Mouse (Mus musculus) heart, embryonic 15.5 days (tissue): ENCODE data around the gene Gm17651. TPM values are rescaled to one million over a fixed set of nuclear protein-coding genes. Genes with fewer than 3 reads are reported as not detected.

Source experiments
- ATAC-seq: fragments of 200-750 bp; cut with Nextera tagmentation; replicated peaks from 2 replicates; pipeline ENCODE4 v1.8.0; 2017; ENCODE audit warnings: low read depth, moderate TSS enrichment; ENCODE audit not compliant: insufficient number of reproducible peaks, insufficient read depth, low FRiP score
- H3K27ac ChIP-seq: fragments of 300-500 bp; sonication (generic); 2 replicates; pipeline ENCODE4 v1.5.1; 2015; ENCODE audit warnings: mild to moderate bottlenecking, inconsistent platforms
- H3K27me3 ChIP-seq: fragments of 300-500 bp; sonication (generic); 2 replicates; pipeline ENCODE4 v1.6.1; 2015; ENCODE audit warnings: inconsistent platforms
- H3K36me3 ChIP-seq: fragments of 300-500 bp; sonication (generic); 2 replicates; pipeline ENCODE4 v1.6.1; 2015; ENCODE audit warnings: mild to moderate bottlenecking, inconsistent platforms
- H3K4me1 ChIP-seq: fragments of 300-500 bp; sonication (generic); replicated peaks from 2 replicates; pipeline ENCODE4 v1.6.1; 2015; ENCODE audit warnings: inconsistent platforms
- H3K4me2 ChIP-seq: fragments of 300-500 bp; sonication (generic); 2 replicates; pipeline ENCODE4 v1.6.1; 2015; ENCODE audit warnings: inconsistent platforms, mild to moderate bottlenecking, moderate library complexity
- H3K4me3 ChIP-seq: fragments of 300-500 bp; sonication (generic); 2 replicates; pipeline ENCODE4 v1.5.1; 2015; ENCODE audit warnings: mild to moderate bottlenecking, inconsistent platforms
- H3K9ac ChIP-seq: fragments of 300-500 bp; sonication (generic); 2 replicates; pipeline ENCODE4 v1.6.1; 2015; ENCODE audit warnings: mild to moderate bottlenecking, inconsistent platforms
- H3K9me3 ChIP-seq: fragments of 300-500 bp; sonication (generic); replicated peaks from 2 replicates; pipeline ENCODE4 v1.6.1; 2016; ENCODE audit warnings: inconsistent platforms
- WGBS: fragments of 180-500 bp; shearing (Covaris S2); methylation state at CpG from one replicate; pipeline ENCODE4 v1.1.7; 2015; ENCODE audit warnings: mixed read lengths; 5-methylcytosine and 5-hydroxymethylcytosine counted together
- polyA plus RNA-seq: library from polyadenylated mRNA; unstranded; fragments of >200 nt; fragmentation: Nextera tagmentation; extraction: Ambion mirVana; gene quantifications from 2 replicates; pipeline ENCODE4 v1.2.1, GENCODE M21; 2015

Gm17651 gene
- not detected in 2 replicates for polyA plus RNA-seq

DNA sequence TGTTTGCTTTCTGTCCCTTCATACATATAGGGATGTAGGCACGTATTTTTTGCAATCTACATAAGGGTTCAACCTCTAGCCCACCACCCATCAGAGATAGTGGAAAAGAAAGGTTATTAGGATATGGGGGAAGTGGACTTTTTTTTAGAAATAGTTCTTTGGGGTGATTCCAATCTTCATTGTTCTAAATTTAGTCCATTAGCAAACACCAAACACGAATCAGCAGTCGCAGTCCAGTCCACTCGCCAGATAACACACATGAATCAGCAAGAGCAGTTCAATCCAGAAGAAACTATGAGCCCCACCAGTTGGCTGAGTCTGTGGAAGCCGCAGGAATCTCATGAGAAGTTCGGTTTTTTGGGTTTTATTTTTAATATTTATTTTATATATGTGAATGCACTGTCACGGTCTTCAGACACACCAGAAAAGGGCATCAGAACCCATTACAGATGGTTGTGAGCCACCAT, at the start of gene Gm17651:
Gene Gm17651 (minus strand): TSS at position 51 of the 467 bp plus-strand sequence.
- Histone ChIP-seq H3K4me1 (no peaks in the 10 kb centered on the region), H3K4me3 (no peak within 1 kb of the TSS), H3K36me3 (peaks cover 27% of the 10 kb centered on the region), H3K27ac (no peak within 1 kb of the TSS), H3K27me3 (no peaks in the 10 kb centered on the region), H3K4me2 (no peak within 1 kb of the TSS), H3K9me3 (no peaks in the 10 kb centered on the region), H3K9ac (no peak within 1 kb of the TSS)
- ATAC-seq, result no peak
- 67% methylated on average over 7 of the region's 7 CpGs for WGBS

DNA sequence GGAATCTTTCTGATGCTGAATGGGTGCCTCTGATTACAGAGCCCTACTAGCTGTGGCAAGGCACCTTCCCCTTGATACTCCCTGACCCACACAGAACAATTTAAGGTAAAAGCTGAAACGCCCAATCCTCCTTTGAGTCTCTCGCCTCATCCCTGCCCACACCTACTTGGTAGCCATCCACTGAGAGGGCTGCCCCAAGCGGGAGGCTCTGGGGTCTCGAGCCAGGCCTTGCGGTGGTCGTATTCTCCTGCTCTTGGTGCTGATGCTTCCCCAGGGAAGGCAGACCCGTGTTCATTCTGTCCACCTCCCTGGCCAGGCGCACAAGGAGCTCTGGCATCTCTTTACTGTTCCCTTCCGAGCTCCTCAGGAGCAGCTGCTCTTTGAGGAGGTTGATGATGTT, 44.6 kb upstream of the Gm17651 start:
- H3K36me3 ChIP-seq, result peaks cover 83% of the 10 kb centered on the region
- 88% methylated on average over 9 of the region's 9 CpGs for WGBS
- no peak overlapping the region for H3K4me2 ChIP-seq
- no peaks in the 10 kb centered on the region for H3K4me1 ChIP-seq
- no peak for ATAC-seq
- no peak overlapping the region for H3K4me3 ChIP-seq
- H3K27me3 ChIP-seq, result no peaks in the 10 kb centered on the region
- H3K9me3 ChIP-seq, result 0 out of 2 replicates have a peak, but pooled peaks cover 7% of the 10 kb centered on the region
- H3K27ac ChIP-seq, result no peak overlapping the region
- no peak overlapping the region for H3K9ac ChIP-seq

DNA sequence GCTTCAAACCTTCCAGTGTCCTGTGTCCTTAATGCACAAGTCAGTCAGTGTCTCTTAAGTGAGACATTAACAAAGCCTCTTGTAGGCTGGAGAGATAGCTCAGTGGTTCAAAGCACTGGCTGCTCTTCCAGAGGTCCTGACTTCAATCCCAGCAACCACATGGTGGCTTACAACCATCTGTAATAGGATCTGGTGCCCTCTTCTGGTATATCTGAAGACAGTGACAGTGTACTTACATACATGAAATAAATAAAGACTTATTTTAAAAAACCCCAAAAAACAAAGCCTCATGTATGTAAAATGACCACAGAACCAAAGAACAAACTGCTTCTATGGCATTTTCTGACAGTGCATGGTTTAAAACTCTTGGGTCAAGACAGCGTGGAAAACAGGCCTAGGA, 41.4 kb upstream of the Gm17651 start:
- Histone ChIP-seq H3K27me3 (no peaks in the 10 kb centered on the region), H3K4me1 (no peaks in the 10 kb centered on the region), H3K9ac (no peak overlapping the region), H3K4me3 (no peak overlapping the region), H3K27ac (no peak overlapping the region), H3K36me3 (peaks cover 77% of the 10 kb centered on the region), H3K9me3 (no peaks in the 10 kb centered on the region), H3K4me2 (no peak overlapping the region)
- 87% methylated on average over 1 of the region's 1 CpGs for WGBS
- no peak for ATAC-seq

DNA sequence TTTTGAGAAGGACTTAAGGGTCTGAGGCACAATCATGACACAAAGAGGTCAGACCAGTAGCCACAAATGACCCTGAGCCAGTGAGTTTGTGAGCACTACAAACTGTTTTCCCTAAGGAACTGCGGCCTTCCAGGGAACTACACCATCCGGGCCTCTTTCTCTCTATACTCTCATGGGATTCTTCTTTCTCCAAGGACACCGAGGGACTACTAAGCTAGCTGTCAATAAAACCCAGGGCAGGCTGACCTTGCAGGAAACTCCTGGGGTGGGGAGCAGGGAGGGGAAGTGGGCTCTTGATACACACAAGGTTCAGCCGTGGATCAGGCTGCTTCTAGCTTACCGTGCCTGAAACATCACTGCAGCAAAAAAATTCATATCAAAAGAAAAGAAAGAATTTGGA, 36.4 kb upstream of the Gm17651 start:
- Histone ChIP-seq H3K9me3 (no peaks in the 10 kb centered on the region), H3K4me1 (no peaks in the 10 kb centered on the region), H3K9ac (no peak overlapping the region), H3K4me2 (no peak overlapping the region), H3K27ac (no peak overlapping the region), H3K36me3 (peaks cover 76% of the 10 kb centered on the region), H3K4me3 (no peak overlapping the region), H3K27me3 (no peaks in the 10 kb centered on the region)
- 54% methylated on average over 5 of the region's 5 CpGs for WGBS
- ATAC-seq, result no peak

DNA sequence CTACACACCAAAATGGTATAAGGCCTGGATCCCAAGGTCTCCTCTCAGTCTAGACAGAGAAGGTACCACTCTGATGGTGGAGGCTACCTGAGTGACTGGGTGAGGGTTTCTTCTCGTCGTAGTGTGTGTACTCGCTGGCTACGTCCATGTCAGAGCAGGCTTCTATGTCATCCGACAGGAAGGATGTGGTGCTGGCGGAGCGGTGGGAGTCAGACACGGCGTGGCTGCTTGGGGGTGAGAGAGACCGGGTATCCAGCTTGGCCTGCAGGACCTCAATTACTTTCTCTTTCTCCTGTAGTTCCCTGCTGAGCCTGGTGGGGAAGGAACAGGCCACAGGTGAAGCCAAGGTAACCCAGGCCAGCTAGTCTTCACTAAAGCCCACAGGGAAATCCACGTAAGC, 35.6 kb upstream of the Gm17651 start:
- H3K4me3 ChIP-seq, result no peak overlapping the region
- no peaks in the 10 kb centered on the region for H3K9me3 ChIP-seq
- no peaks in the 10 kb centered on the region for H3K27me3 ChIP-seq
- no peak overlapping the region for H3K4me2 ChIP-seq
- WGBS, result 87% methylated on average over 11 of the region's 11 CpGs
- no peak for ATAC-seq
- no peak overlapping the region for H3K9ac ChIP-seq
- H3K36me3 ChIP-seq, result peaks cover 68% of the 10 kb centered on the region
- no peaks in the 10 kb centered on the region for H3K4me1 ChIP-seq
- H3K27ac ChIP-seq, result no peak overlapping the region

DNA sequence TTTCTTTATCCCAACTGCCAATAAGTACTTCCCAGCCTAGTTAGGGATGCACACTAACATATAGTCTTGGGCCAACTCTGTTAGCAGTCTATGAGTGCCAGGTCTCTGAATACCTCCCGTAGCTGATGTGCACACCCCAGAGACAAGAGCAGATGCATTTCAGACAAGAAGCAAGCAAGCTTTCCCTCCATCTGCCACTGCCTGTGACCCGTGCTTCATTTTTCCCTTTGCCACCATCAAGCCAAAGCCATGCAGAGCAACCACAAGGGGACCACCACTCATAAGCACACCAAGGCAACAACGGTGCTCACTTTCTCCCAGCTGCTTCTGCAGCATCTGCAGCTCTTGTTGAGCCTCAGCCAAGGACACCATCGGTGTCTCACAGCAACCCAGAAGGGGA, 32.1 kb upstream of the Gm17651 start:
- Histone ChIP-seq H3K36me3 (peaks cover 67% of the 10 kb centered on the region), H3K9ac (no peak overlapping the region), H3K4me3 (no peak overlapping the region), H3K9me3 (no peaks in the 10 kb centered on the region), H3K4me1 (no peaks in the 10 kb centered on the region), H3K27ac (no peak overlapping the region), H3K27me3 (no peaks in the 10 kb centered on the region), H3K4me2 (no peak overlapping the region)
- ATAC-seq, result no peak
- WGBS, result 91% methylated on average over 4 of the region's 4 CpGs

DNA sequence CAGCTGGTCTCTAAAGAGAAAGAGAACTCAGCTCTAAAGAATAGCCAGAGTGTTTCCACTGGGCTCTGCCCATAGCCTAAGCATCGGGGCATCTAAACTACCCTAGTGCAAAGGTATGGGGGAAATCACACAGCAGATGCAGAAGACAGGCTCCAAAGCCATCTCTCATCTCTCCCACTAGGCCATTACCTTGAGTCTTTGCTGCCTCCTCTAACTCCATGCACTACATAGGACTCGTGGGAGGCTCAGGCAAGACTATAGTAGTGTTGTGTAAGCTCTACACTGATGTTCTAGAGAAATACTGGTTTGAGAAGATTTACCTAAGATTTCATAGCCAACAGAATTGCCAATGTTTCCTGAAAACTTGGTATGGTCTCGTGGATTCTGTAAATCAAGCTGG, 31.0 kb upstream of the Gm17651 start:
- no peak for ATAC-seq
- H3K27ac ChIP-seq, result no peak overlapping the region
- 88% methylated on average over 3 of the region's 3 CpGs for WGBS

DNA sequence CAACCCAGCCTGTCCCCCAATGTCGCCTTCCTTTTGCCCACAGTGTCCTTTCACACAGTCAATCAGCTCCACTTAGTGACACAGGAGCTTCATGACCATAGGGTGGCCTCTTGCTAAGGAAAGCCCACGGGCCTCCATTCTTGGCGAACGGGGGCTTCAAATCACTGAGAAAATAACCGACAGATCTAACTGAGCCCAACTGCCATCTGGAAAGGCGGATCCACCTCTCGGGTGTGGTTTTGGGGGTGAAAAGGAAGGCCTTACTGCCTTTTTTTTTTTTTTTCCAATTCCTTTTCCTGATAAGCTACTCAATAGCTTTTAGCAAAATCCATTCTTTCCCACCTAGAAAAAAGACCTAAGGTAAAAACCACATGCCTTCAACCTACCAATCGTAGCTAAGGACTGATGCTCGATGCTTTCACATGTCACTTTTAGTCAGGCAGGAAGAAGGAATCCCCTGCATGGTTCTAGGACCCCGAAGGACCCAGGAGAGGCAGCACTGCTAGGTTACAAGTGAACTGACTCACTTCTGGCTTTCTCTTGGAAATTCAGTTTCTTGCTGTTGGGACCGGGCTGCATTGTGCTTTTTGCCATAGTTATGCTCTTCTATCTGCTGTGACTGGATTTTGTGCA, 28.1 kb upstream of the Gm17651 start:
- Histone ChIP-seq H3K9me3 (no peaks in the 10 kb centered on the region), H3K4me1 (no peaks in the 10 kb centered on the region), H3K36me3 (peaks cover 46% of the 10 kb centered on the region; the same call in 1 of the 2 replicates), H3K4me3 (no peak overlapping the region), H3K4me2 (no peak overlapping the region), H3K27ac (no peak overlapping the region), H3K27me3 (no peaks in the 10 kb centered on the region), H3K9ac (no peak overlapping the region)
- WGBS, result 91% methylated on average over 11 of the region's 11 CpGs
- no peak for ATAC-seq

More for the DNA sequence above, 31.0 kb upstream of the Gm17651 start:
- H3K4me2 ChIP-seq, result no peak overlapping the region
- peaks cover 59% of the 10 kb centered on the region; the same call in 1 of the 2 replicates for H3K36me3 ChIP-seq
- H3K4me3 ChIP-seq, result no peak overlapping the region
- no peaks in the 10 kb centered on the region for H3K9me3 ChIP-seq
- H3K4me1 ChIP-seq, result no peaks in the 10 kb centered on the region
- H3K27me3 ChIP-seq, result no peaks in the 10 kb centered on the region
- H3K9ac ChIP-seq, result no peak overlapping the region

DNA sequence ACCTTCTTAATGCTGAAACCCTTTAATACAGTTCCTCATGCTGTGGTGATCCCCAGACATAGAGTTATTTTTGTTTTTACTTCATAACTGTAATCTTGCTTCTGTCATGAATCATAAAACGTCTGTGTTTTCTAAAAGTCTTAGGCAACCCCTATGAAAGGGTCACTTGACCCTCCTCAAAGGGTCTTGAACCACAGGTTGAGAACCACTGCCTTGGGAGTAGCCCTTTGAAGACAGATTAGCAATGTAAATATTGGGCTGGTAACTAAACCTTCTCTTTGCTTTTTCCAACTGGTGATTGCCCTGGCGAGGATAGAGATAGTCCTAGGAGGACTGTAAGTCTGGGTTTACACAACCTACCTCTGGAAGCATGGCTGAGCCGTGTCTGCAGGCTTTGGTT, 26.7 kb upstream of the Gm17651 start:
- Histone ChIP-seq H3K4me1 (no peaks in the 10 kb centered on the region), H3K4me2 (no peak overlapping the region), H3K9me3 (no peaks in the 10 kb centered on the region), H3K36me3 (peaks cover 45% of the 10 kb centered on the region; the same call in 1 of the 2 replicates), H3K9ac (no peak overlapping the region), H3K4me3 (no peak overlapping the region), H3K27me3 (no peaks in the 10 kb centered on the region), H3K27ac (no peak overlapping the region)
- no peak for ATAC-seq
- 56% methylated on average over 3 of the region's 3 CpGs for WGBS

DNA sequence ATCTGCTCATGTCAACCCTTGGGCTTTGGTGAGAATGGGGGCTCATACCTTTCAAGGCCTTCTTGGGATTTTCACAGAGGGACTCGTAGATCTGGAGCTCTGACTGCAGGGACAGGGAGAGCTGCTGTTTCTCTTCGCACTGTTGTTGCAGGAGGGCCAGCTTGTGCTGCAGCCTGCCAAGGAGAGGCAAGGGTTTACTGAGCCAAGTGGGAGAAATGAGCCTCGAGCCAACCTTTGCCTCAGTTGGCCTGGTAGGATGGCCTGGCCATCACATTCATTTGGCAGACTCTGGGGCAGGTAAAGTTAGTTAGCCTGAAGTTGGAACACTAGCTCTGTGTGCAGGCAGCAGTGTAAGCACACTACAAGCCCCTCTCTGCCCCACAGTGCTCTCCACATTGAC, 24.6 kb upstream of the Gm17651 start:
- Histone ChIP-seq H3K9ac (no peak overlapping the region), H3K4me3 (no peak overlapping the region), H3K27me3 (no peaks in the 10 kb centered on the region), H3K27ac (no peak overlapping the region), H3K36me3 (peaks cover 63% of the 10 kb centered on the region; the same call in 1 of the 2 replicates), H3K9me3 (no peaks in the 10 kb centered on the region), H3K4me2 (no peak overlapping the region), H3K4me1 (no peaks in the 10 kb centered on the region)
- WGBS, result 81% methylated on average over 3 of the region's 3 CpGs
- no peak for ATAC-seq

DNA sequence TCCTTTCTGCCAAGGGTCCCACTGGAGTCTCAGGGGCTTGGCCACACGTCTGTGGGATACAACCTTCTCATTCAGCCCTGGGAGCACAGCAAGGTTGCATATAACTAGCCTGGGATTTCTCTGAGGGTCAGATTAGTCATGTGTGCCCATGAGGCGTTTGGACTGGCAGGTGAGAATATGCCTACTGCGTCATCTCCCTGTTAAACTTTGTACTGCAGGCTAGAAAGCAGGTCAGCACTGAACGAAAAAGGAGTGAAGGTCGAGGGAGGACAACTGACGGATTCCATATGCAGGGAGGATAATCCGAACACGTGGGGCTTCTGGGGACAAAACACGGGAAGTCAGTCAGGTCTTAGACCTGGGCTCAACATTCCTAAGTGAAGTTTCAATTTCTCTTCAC, 22.8 kb upstream of the Gm17651 start:
- peaks cover 63% of the 10 kb centered on the region; the same call in 1 of the 2 replicates for H3K36me3 ChIP-seq
- no peak overlapping the region for H3K4me2 ChIP-seq
- H3K9me3 ChIP-seq, result no peaks in the 10 kb centered on the region
- no peak for ATAC-seq
- H3K4me1 ChIP-seq, result no peaks in the 10 kb centered on the region
- no peak overlapping the region for H3K4me3 ChIP-seq
- H3K27ac ChIP-seq, result no peak overlapping the region
- no peaks in the 10 kb centered on the region for H3K27me3 ChIP-seq
- WGBS, result 53% methylated on average over 9 of the region's 9 CpGs
- H3K9ac ChIP-seq, result no peak overlapping the region

DNA sequence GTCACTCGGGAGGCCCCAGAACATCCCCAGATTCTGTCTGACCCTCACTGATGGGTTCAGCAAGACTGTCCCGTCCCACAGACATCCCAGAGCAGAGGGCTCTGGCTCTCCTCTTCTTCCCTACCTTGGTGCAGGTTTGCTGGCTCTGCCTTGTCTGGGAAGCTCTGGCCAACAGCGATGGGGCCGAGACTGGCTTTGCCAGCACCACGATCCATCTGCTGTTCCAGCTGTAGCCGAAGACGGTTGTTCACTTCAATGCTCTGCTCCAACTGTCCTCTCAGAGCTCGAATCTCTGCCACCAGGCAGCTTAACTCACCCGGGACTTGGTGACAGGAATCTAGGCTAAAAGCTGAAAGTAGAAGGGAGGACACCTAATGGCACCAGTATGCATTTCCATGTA, 22.4 kb upstream of the Gm17651 start:
- no peak for ATAC-seq
- H3K9ac ChIP-seq, result no peak overlapping the region
- 73% methylated on average over 9 of the region's 9 CpGs for WGBS
- no peaks in the 10 kb centered on the region for H3K4me1 ChIP-seq
- no peak overlapping the region for H3K27ac ChIP-seq
- H3K4me2 ChIP-seq, result no peak overlapping the region
- H3K36me3 ChIP-seq, result peaks cover 59% of the 10 kb centered on the region; the same call in 1 of the 2 replicates
- no peaks in the 10 kb centered on the region for H3K9me3 ChIP-seq
- H3K4me3 ChIP-seq, result no peak overlapping the region
- no peaks in the 10 kb centered on the region for H3K27me3 ChIP-seq
